Mouse (Mus musculus) heart, postnatal 0 days (tissue): ENCODE data around the gene Micu1. TPM values are rescaled to one million over a fixed set of nuclear protein-coding genes. Genes with fewer than 3 reads are reported as not detected.

Experiments
- ATAC-seq: fragments of 200-750 bp; cut with Nextera tagmentation; 2 replicates; pipeline ENCODE4 v1.8.0; 2017; ENCODE audit warnings: low read depth, moderate number of reproducible peaks, moderate library complexity; ENCODE audit not compliant: insufficient read depth
- DNase-seq: peaks from one replicate; pipeline ENCODE4 v3.0.0-alpha.2; 2016; ENCODE audit warnings: low spot score
- H3K27ac ChIP-seq: fragments of 300-500 bp; sonication (generic); 2 replicates; pipeline ENCODE4 v1.5.1; 2014; ENCODE audit warnings: low read depth, mild to moderate bottlenecking
- H3K27me3 ChIP-seq: fragments of 300-500 bp; sonication (generic); 2 replicates; pipeline ENCODE4 v1.6.1; 2014; ENCODE audit warnings: low read length, mixed read lengths; ENCODE audit not compliant: control insufficient read depth, insufficient read depth
- H3K36me3 ChIP-seq: fragments of 300-500 bp; sonication (generic); replicated peaks from 2 replicates; pipeline ENCODE4 v1.6.1; 2014; ENCODE audit warnings: low read length, mixed read lengths; ENCODE audit not compliant: control insufficient read depth, insufficient read depth
- H3K4me1 ChIP-seq: fragments of 300-500 bp; sonication (generic); 2 replicates; pipeline ENCODE4 v1.6.1; 2014; ENCODE audit warnings: antibody characterized with exemption; ENCODE audit not compliant: control insufficient read depth, insufficient read depth
- H3K4me2 ChIP-seq: fragments of 300-500 bp; sonication (generic); 2 replicates; pipeline ENCODE4 v1.6.1; 2014; ENCODE audit warnings: low read depth, mild to moderate bottlenecking, low read length, moderate library complexity
- H3K4me3 ChIP-seq: fragments of 300-500 bp; sonication (generic); 2 replicates; pipeline ENCODE4 v1.5.1; 2014; ENCODE audit warnings: low read depth, low read length
- H3K9ac ChIP-seq: fragments of 300-500 bp; sonication (generic); replicated peaks from 2 replicates; pipeline ENCODE4 v1.6.1; 2014; ENCODE audit warnings: low read depth, low read length, mixed read lengths
- H3K9me3 ChIP-seq: fragments of 300-500 bp; sonication (generic); replicated peaks from 2 replicates; pipeline ENCODE4 v1.6.1; 2016; ENCODE audit warnings: low read length; ENCODE audit not compliant: control insufficient read depth
- CTCF ChIP-seq: IDR thresholded peaks from 2 replicates; pipeline ENCODE4 v1.5.1; 2016; ENCODE audit warnings: antibody characterized with exemption, control low read depth, low read depth
- EP300 ChIP-seq: IDR thresholded peaks from 2 replicates; pipeline ENCODE4 v1.6.1; 2016; ENCODE audit warnings: antibody characterized with exemption, low read depth
- WGBS: fragments of 180-500 bp; shearing (Covaris S2); extraction: QIAGEN DNeasy Blood & Tissue Kit; methylation state at CpG from one replicate; pipeline ENCODE4 v1.1.7; 2014; 5-methylcytosine and 5-hydroxymethylcytosine counted together
- polyA plus RNA-seq: library from polyadenylated mRNA; unstranded; fragments of >200 nt; fragmentation: Nextera tagmentation; extraction: Ambion mirVana; gene quantifications from 2 replicates; pipeline ENCODE4 v1.2.1, GENCODE M21; 2015
- total RNA-seq: library from RNA; depleted of rRNA; stranded (reverse); fragments of >200 nt; gene quantifications from 2 replicates; pipeline ENCODE4 v1.2.3, GENCODE M21; 2014; ENCODE audit warnings: low replicate concordance

Micu1 gene
- total and polyA plus RNA-seq, 2 experiments from 2014 or later, result 23.9 to 25.0 TPM

- Histone ChIP-seq H3K36me3 (no peaks in the 10 kb centered on the region), H3K27me3 (no peaks in the 10 kb centered on the region), H3K4me3 (no peak overlapping the region), H3K9ac (no peak overlapping the region), H3K4me2 (no peak overlapping the region), H3K4me1 (peaks cover 9% of the 10 kb centered on the region; the same call in 1 of the 2 replicates), H3K9me3 (no peaks in the 10 kb centered on the region), H3K27ac (no peak overlapping the region)
- DNase-seq (no peak), ATAC-seq (no peak)
- TF ChIP-seq EP300 (no peak), CTCF (no peak)
- WGBS, result 70% methylated on average over 4 of the region's 4 CpGs
Measured at GRCm38 (mm10) chr10:59721555-59721954, 19.3 kb downstream of the Micu1 start.

DNA sequence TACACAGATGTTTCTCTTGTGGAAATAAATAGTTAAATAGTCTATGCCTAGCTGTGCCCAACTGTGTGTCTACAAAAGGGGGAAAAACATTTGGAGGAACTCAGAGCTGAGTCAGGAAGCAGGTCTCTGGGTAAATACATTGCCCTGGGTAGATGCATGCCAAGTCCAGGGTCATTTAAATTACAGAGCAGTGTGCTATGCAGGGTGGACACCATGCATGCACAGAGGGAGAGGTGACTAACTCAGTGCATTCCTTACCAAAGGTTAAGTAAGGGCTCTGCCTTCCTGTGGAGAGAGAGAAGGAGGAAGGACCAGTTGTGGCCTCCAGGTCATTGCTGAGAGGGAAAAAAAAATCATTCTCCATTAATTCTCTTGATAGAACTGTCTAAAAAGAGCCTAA lies 22.4 kb downstream of the Micu1 start:
- peaks cover 9% of the 10 kb centered on the region; the same call in 1 of the 2 replicates for H3K4me1 ChIP-seq
- H3K4me3 ChIP-seq, result no peak overlapping the region
- ATAC-seq (no peak), DNase-seq (no peak)
- no peaks in the 10 kb centered on the region for H3K27me3 ChIP-seq
- no peaks in the 10 kb centered on the region for H3K36me3 ChIP-seq
- TF ChIP-seq CTCF (no peak), EP300 (no peak)
- no peak overlapping the region for H3K27ac ChIP-seq
- H3K9ac ChIP-seq, result no peak overlapping the region
- no peaks in the 10 kb centered on the region for H3K9me3 ChIP-seq
- no peak overlapping the region for H3K4me2 ChIP-seq

- Histone ChIP-seq H3K27ac (no peak overlapping the region), H3K27me3 (no peaks in the 10 kb centered on the region), H3K4me2 (no peak overlapping the region), H3K9me3 (no peaks in the 10 kb centered on the region), H3K36me3 (no peaks in the 10 kb centered on the region), H3K9ac (no peak overlapping the region), H3K4me1 (peaks cover 9% of the 10 kb centered on the region; the same call in 1 of the 2 replicates), H3K4me3 (no peak overlapping the region)
- ATAC-seq (no peak), DNase-seq (no peak)
- TF ChIP-seq EP300 (no peak), CTCF (no peak)
- WGBS, result 50% methylated on average over 6 of the region's 6 CpGs
Measured at GRCm38 (mm10) chr10:59727251-59727650, 25.0 kb downstream of the Micu1 start.

DNA sequence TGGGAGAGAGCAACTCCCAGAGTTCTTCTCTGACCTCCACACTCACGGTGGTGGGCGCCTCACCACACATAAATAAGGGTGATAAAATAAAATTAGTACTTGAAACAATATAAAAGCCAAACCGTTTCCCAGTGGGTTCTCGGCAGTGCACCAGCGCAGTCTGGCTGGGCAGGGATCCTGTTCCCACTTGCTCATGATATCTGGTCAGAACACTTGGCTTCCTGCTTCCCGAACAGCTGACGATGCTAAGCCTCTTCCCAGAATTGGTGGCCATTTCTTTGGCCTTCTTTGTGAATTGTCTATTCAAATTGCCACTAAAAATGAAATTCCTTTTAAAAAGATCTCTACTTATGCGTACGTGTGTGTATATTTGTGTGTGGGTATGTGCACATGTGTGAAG lies 27.0 kb downstream of the Micu1 start:
- Histone ChIP-seq H3K9ac (no peak overlapping the region), H3K4me3 (no peak overlapping the region), H3K9me3 (no peaks in the 10 kb centered on the region), H3K27ac (no peak overlapping the region), H3K4me1 (peaks cover 9% of the 10 kb centered on the region; the same call in 1 of the 2 replicates), H3K36me3 (peaks cover 11% of the 10 kb centered on the region; the same call in 1 of the 2 replicates), H3K4me2 (no peak overlapping the region), H3K27me3 (no peaks in the 10 kb centered on the region)
- ATAC-seq (no peak), DNase-seq (no peak)
- TF ChIP-seq CTCF (no peak), EP300 (no peak)
- 78% methylated on average over 9 of the region's 9 CpGs for WGBS

DNA sequence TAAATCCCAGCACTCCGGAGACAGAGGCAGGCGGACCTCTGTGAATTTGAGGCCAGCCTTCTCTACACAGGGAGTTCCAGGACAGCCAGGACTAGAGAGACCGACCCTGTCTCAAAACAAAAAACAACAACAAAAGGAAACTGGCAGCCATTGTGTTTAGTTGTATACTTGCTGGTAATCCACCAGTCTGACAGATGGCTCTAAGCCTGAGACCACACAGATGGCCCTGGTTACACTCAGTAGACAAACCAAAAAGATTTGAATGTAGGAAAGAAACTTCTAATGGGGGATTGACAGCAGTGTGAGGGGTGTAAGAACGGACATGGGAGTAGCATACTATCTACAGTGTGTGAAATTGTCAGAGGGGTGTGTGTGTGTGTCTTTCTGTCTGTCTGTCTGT lies 27.6 kb downstream of the Micu1 start:
- Histone ChIP-seq H3K36me3 (peaks cover 11% of the 10 kb centered on the region), H3K27me3 (no peaks in the 10 kb centered on the region), H3K4me2 (no peak overlapping the region), H3K4me1 (peaks cover 6% of the 10 kb centered on the region; the same call in 1 of the 2 replicates), H3K9ac (no peak overlapping the region), H3K27ac (no peak overlapping the region), H3K9me3 (no peaks in the 10 kb centered on the region), H3K4me3 (no peak overlapping the region)
- no peak for ATAC-seq
- DNase-seq, result no peak
- WGBS, result 80% methylated on average over 4 of the region's 4 CpGs
- TF ChIP-seq CTCF, result no peak
- no peak for TF ChIP-seq EP300

DNA sequence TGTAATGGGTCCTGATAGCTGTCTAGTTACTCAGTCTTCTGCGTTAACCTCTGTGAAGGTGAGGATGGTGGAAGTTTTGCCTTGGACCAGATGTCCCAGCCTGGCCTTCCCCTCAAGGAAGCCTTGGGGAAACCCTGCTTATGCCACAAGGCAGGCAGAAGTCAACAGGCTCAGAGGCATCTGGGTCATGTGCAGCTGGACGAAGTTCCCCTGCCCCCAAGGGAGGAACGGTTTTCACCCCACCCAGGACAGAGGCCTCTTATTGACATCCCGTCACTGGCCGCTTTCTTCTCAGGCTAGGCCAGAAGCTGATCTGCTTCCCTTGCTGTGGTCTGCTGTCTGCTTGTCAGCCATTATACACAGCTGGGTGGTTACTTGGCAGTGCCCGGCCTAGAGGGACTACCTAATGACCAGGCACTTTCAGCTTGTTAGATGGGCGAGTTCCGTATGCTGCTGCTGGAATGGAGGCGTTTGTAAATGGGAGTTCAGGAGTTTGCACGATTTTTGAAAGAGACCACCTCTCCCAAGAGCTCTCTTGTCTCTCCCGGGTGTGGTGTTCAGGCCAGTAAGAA lies 33.8 kb downstream of the Micu1 start:
- DNase-seq (no peak), ATAC-seq (no peak)
- peaks cover 14% of the 10 kb centered on the region for H3K36me3 ChIP-seq
- TF ChIP-seq CTCF (no peak), EP300 (no peak)
- H3K27ac ChIP-seq, result no peak overlapping the region
- 87% methylated on average over 11 of the region's 11 CpGs for WGBS
- H3K27me3 ChIP-seq, result no peaks in the 10 kb centered on the region
- H3K4me2 ChIP-seq, result no peak overlapping the region
- no peaks in the 10 kb centered on the region for H3K4me1 ChIP-seq
- H3K9me3 ChIP-seq, result no peaks in the 10 kb centered on the region
- H3K9ac ChIP-seq, result no peak overlapping the region
- H3K4me3 ChIP-seq, result no peak overlapping the region
